Mouse (Mus musculus) cerebellum, postnatal 25 days (tissue): ENCODE measurements around the gene Trim62.

ENCODE experiments used
- DNase-seq, 2 experiments: peaks; one replicate each; pipeline ENCODE4 v3.0.0; 2021; ENCODE audit warnings: mixed read lengths in 2 of 2

Trim62 gene

DNA sequence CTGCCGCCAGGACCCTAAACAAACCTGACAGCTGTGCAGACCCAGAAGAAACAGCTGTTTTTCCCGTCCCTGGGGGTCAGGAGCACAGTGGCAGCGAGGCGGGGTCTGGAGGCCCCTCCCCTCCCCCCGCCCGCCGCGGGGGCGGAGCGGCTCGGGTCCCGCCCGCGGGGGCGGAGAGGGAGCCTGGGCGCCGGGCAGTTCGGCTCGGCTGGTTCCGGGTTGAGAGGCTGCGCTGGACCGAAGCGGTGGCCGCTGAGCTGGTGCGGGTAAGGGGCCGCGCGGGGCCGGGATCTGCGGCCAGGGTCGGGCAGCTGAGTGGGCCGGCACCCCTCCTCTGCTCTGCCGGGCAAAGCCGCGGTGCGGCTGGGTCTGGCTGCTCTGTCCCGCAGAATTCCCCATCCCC, at the start of gene Trim62:
TSS of gene Trim62 (plus strand) at position 202 of the 403 bp plus-strand sequence.
- DNase-seq = peak; percentile 91 to 96

DNA sequence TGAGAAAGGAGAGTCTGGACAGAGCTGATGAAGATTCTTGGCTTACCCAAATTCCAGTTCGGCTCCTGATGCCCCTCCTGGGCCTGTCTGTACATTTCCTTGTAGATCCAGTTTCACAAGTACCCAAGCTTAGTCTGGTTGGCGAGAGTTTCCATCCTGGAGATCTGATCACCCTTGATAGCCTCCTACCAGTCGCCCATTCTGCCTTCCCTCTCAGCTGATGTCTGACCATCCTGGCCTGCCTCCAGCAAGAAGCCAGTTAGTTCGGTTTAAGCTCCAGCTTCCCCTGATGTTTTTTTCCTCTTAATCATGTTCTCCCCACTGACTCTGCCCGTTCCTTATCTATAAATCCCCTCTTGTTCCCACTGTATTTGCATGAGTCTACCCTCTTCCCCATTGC, 45.2 kb upstream of the Trim62 start:
- DNase-seq = no peak

DNA sequence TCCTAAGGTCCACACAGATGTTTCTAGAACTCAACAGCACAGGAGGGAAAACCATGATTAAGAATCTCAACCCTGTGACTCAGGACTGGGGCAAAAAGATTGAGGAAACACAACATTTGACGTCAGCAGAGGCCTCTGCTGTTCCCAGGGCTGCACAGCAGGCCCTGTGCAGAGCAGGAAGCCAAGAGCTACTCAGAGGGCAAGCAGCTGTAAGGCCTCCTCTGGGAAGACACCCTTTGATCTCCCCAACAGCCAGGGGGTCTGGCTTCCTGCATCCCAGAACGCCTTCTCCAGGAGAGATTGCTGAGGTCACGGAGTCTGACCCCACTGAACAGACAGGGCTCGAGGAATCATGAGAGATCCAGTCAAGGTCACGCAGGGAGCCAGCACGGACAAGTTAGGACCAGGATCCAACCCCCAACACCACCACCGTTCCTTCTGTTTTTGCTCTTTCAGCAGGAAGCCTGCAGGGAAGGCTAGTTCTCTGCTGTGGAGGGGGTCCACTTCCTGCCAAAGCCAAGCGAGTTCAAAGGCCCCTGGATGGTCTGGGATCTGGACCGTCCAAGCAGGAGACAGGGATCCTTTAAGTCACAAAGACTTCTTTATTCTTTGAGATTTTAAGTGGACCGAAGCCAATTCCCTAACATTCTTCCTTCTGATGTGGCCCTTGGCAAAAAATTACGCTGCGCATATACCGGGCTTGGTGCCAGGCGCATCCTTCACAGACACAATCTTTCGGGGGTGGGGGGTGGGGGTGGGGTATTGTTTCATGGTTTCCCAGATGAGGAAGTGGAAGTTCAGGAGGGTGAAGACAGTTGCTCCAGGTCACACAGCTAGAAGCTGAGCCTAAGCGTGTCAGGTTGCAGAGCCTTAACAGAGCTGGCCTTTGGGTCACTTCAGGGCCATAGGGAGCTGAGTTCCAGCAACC, 43.3 kb upstream of the Trim62 start:
- no peak for DNase-seq

DNA sequence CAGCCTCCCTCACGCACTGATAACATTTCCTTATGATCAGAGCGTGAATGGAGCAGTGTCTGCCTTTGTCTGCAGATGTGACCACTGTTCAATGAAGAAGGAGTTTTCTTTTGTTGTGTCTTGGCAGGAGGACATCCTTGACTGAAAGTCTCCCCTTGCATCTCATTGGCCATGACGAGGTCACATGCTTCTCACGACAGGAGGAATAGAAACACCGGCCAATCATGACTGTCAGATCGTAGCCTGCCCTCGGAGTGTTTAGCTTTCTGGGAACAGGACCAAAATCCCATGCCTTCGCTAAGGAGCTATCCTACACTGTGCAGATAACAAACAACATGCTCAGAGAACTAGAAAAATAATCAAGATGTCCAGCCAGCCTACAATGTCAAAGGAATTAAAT, 42.1 kb upstream of the Trim62 start:
- no peak for DNase-seq

DNA sequence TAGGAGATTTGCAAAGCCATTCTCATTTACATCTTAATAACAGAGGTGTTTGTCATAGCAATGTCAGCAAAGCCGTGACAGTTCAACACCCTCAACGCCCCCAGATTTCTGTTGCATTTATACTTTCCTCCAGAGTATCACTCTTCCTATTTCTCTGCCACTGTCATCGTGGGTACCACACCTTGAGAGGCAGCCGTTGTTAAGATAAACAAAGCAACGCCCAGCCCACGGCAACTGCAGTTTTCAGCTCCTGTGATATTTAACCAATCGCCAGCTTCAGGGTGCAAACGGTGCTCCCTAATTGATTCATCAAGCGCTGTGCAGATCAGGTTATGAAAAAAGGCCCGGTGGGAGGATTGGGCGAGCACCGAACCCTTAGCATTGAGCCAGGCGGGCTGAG, 38.8 kb upstream of the Trim62 start:
- DNase-seq = no peak

DNA sequence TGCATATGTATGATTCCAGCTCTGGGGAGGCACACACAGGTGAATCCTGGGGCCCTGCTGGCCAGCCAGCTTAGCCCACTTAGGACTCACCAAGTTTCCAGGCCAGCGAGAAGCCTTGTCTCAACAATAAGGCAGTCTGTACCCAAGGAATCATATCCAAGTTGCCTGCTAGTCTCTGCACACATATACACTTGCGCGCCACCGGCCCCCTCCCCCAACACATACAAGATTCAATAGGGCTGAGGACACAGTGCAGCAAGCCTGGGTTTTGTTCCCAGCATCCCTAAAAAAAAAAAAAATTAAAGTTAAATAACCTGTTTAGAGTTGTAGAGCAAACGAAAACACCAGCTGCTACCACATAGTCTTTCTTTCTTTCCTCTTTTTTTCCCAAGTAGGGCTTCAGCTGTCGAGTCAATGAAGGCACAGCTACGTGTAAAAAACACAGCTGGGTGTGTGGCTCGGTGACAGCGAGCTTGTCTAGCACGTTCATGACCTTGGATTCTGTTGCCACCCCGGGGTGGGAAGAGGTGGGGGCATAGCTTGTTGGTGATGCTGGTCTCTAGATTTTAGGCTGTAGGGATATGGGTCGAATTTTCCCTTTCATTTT, 37.9 kb upstream of the Trim62 start:
- no peak for DNase-seq

DNA sequence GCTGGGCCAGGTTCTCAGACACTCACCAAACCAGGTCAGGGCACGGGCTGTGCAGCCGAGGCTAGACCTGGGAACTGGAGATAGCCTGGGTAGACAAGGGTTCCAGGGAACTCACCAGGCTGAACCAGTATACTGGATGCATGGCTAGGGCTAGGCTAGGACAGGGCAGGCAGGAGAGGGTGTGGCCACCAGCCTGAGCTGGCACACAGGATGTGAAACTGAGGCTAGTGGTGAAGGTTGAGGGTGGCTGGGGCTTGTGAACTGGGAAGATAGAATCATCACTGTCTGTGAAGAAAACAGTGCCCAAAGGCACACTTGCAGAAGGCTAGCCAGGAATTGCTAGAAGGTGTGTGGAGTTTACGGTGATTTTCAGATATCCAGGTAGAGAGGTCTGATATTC, 34.4 kb upstream of the Trim62 start:
- DNase-seq = no peak

DNA sequence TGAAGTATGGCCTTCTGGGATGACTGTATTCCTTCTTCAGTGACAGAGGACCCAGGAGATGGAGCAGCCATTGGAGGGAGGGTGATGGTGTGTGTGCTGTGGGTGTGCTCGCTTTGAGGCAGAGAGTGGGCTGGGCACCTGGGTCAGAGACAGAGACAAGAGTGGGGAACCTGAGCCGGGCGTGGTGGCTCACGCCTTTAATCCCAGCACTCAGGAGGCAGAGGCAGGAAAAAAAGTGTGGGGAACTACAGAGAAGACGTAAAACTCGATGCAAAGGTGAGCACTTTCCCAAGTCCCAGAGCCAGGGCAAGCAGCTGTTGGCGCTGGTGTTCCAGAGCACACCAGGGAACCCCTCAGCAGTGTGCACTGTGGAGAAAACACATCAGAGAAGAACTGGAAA, 33.7 kb upstream of the Trim62 start:
- no peak for DNase-seq

DNA sequence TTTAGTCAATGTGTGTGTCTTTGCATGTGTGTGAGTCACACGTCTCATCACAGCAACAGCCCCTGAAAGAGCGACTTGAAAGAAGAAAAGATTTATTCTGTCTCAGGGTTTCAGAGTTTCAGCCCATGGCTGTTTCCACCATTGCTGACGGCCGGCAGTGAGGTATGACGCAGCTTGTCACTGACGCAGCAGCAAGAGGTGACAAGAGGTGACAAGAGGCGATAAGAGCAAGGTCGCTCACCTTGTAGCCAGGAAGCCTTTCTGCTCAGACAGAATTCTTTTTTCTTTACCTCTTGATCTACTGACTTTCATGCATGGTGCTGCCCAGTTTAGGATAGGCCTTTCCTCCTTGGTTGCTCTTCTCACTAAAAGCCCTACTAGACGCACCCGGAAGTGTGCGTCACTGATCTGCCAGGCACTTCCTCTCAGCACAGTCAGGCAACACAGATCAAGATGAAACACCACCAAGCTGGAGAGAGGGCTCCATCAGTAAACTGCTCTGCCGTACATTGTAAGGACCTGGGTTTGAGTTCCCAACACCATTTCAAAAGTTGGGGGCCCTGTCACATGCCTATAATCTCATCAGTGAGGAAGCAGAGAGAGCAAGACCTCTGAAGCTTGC, 31.0 kb upstream of the Trim62 start:
- DNase-seq = no peak

DNA sequence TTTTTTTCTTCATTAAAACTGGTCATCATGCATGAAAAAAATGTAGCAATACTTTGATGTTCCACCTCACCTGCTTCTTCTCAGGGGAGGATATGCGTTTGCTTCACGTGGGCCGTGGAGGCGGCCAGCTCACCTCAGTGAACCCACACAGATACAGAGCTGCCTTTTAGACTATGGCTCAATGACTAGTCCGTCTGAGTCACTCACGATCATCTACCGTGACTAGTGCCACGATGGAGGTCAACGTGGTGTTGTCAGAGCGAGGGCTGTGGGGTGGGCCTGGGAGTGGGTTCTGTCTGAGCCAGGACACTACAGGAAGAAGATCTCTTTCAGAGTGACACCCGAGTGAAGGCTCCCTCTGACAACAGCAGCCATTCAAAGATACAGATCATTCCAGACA, 30.3 kb upstream of the Trim62 start:
- DNase-seq = no peak

DNA sequence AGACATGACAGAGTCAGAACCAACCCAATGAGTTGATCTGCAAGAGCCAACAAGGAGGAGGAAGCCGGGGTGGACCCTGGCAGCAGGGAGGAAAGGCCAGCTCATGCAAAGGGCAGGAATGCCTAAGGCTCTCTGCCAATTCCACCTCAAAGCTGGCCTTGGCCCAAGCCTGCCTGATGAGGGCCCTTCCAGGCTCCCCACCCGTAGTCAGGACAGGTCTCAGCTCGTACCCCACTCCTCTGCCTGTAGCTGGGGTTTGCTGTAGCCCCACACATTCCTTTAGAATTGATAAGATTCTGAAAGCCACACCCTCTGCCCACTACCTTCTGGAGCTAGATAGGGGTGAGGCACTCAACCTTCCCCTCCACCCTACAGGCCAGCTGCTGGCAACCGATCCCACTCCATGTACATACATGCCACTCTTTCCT, 27.8 kb upstream of the Trim62 start:
- DNase-seq = peak; percentile 56 to 74

DNA sequence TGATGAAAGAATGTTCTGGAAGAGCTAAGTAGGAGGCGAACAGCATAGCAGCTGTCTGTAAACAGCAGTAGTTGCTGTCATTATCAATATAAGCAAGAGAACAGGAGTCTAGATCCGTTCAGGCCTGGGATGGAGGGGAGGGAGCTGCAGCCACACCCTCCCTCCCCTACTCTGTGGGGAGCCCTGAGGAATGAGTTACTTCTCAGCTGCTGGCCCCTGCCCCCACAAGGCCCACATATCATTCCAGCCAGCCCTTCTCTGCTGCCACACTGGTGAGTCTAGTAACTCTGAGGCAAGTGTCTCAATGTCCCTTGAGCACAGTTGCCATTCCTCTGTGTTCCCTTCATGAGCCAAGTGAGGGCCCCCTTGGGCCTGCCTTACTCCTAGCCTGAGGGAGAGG, 26.2 kb upstream of the Trim62 start:
- DNase-seq = no peak

DNA sequence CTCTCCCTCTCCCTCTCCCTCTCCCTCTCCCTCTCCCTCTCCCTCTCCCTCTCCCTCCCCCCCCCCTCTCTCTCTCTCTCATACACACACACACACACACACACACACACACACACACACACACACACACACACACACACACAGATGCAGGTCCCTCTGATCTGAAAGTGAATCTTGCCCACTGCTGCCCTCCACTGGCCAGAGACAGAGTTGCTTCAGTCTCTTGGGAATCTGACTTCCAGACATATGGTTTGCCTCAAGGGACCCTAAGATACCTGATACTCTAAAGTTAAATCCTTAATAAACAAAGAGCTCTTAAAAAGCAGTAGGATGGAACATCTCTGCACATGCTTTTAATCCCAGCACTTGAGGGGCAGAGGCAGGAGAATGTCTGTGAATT, 25.2 kb upstream of the Trim62 start:
- peak; percentile 84 to 89 for DNase-seq

DNA sequence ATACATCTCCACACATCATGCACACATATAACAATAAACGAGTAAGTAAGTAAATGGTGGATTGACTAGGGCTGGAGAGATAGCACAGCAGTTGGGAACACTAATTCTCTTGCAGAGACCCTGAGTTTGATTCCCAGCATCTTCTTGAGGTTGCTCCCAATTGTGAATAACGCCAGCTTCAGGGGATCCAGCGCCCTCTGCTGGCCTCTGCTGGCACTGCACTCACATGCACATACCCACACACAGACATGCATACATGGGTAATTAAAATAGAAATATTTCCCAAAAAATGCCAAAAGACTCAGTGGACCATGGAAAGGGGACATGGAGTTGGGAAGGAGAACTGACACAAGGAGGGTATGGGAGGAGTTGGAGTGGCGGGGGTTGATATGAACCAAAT, 24.5 kb upstream of the Trim62 start:
- DNase-seq = peak in 1 of 2 experiments; percentile 25

DNA sequence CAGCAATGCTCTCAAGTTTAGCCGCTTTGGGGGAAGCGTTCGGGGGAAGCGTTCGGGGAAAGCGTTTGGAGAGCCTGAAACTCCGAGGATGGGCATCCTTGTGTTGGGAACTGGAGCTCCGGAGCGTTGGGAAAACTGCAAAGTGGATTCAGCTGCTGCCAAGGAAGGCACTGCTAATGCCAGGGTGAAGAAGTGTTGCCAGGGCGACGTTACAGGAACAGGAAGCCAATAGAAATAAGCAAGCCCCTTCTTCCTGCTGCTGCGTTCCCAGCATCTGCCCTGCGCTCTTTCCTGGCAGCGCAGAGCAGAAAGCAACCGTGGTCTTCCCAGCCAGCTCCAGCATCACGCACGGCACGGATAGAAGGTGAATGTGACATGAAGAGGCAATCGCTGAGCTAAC, 10.4 kb upstream of the Trim62 start:
- peak in 1 of 2 experiments; percentile 36 for DNase-seq

DNA sequence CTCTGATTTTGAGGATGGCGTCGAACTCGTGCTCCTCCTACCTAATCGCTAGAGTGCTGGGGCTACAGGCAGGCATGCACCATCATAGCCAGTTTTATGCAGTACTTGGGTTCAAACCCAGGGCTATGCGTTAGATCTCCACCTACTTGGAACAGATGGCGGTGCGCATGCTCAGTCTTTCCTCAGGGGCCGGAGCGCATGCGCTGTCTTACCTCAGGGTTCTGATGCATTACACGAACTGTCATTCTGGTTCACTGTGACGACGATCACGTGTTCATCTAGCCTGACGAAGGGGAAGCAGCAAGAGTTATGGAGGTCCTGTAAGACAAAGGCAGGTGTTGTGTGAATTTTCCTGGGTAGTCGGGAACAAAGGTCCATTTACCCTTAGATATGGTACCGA, 9.3 kb upstream of the Trim62 start:
- DNase-seq = no peak

DNA sequence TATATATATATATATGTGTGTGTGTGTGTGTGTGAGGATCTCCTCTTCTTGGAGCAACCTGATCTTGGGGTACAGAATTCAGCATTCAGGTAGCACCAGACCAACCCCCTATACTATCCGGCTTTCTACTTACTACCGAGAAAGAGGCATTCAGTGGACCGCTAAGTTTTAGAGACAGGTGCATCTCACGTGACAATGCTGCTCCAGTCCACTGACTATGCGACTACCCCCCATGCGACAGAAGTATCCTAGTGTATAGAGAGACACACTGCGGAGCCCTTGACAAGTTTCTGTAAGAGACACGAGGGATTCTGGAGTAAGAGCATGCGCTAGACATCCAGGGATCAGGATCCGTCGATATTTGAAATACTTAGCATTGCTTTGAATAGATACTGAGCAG, 7.9 kb upstream of the Trim62 start:
- no peak for DNase-seq

DNA sequence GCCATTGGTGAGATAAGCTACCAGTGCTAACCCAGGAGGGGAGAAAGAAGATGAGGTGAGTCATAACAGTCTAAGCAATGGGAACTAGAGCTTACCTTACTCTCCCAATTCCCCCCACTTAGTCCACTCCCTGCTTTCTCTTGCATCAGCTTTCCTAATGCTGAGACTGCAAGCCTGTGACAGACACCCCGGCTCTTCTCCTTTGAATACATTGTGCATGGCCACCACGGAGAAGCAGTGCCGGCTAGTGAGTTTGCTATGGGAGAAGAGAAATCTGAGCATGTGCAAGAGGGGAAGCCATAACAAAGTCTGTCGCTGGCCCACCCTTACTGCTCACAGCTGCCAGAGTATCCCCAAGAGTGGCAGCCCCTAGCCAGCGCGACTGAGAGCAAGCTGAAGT, 5.9 kb upstream of the Trim62 start:
- no peak for DNase-seq

DNA sequence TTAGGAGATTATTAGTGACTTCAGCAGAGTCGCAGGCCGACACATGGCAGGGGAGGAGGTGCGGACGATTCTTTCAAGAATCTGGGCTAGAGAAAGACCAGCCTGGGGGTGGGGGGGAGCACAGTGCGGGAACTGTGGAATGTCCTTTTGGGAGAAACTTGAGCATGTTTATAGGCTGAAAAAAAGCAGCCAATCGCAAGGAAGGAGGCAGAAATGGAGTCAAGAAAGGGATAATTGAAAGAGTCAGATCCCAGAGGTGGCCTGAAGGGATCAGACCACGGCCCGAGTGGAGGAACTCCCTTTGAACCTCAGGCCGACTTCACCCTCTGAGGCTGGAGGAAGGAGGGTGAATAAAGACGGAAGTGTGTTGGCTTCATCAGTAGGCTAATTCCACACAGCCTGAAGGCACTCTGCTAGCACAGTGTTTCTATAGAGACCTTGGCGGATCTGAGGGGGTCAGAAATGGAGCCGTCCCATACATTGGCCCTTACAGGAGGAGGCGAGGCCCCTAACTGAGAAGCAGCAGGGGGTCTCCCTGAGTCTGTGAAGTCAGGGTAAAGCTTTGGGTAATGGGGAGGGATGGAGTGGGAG, 4.4 kb upstream of the Trim62 start:
- DNase-seq = no peak

DNA sequence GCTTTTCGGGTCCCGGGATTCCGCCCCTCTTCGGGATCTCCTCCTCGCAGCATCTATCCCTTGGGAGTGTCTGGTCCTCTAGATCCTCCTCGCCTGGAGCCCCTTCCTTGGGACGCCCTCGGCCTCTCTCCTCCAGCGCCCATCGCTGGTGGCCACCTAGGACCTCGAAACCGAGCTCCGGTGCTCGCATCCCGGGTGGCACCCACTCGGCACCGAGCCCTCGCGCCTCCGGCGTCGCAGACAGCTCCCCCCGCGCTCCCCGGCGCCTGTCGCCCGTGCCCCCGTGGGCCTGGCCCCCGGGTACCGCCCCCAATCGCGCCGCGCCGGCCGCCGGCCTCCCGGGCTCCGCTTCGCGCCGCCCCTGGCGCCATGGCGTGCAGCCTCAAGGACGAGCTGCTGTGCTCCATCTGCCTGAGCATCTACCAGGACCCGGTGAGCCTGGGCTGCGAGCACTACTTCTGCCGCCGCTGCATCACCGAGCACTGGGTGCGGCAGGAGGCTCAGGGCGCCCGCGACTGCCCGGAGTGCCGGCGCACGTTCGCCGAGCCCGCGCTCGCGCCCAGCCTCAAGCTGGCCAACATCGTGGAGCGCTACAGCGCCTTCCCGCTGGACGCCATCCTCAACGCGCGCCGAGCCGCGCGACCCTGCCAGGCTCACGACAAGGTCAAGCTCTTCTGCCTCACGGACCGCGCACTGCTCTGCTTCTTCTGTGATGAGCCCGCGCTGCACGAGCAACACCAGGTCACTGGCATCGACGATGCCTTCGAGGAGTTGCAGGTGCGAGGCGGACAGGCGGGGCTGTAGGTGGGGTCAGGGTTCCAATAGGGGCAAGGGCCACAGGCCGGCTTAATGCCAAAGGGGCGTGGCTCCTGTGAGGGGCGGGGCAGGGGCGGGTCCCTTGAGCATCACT, 676 bp downstream of the Trim62 start:
- peak; percentile 89 to 95 for DNase-seq

DNA sequence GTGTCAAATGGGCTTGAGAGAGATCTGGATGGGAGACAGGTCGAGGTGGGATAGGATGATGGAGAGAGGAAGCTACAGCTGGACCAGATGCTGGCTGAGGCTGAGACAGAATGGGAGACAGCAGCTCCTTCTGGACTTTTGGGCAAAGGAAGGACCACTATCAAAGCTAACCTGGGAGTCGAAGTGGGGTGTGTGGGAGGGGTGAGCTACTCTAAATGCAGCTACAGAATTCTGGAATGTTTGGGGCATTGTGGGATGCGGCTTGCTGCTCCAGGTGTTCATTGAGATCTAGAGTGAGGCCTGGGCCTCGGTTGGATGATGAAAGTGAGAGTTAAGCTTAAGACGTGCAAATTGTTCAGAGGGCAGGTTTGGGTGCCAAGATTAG, 1.3 kb downstream of the Trim62 start:
- no peak for DNase-seq

DNA sequence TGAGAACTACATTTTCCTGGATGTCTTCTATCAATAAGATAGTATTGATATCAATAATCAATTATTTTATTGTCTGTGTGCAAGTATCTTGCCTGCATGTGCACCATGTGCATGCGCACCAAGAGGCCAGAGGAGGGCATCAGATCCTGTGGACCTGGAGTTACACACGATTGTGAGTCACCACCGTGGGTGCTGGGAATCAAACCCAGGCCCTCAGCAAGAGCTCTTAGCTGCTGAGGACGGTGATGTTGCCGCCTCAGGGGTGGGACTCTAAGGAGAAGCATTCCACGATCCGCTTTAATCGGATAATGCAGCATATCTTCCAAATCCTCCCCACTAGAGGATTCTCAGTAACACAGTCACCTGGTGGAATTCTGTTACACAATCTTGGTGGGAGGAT, 2.2 kb downstream of the Trim62 start:
- DNase-seq = peak; percentile 45 to 53
